Mouse (Mus musculus) neutrophil, adult 5-6 weeks (primary cell): Measurements from ENCODE around the gene Tubb1. TPM values are rescaled to one million over a fixed set of nuclear protein-coding genes. Genes with fewer than 3 reads are reported as not detected.

ENCODE experiments used
- ATAC-seq: fragments of 151-379, 151-347 bp; 2 replicates; pipeline ENCODE4 v1.8.0; 2017; ENCODE audit warnings: mild to moderate bottlenecking, moderate TSS enrichment; ENCODE audit not compliant: insufficient number of reproducible peaks, poor library complexity, low FRiP score, severe bottlenecking; ENCODE audit errors: extremely low read depth
- total RNA-seq: library from RNA; stranded (forward); fragments of 200-1000 nt; gene quantifications from 2 replicates; pipeline ENCODE4 v1.2.3, GENCODE M21; 2017

Gene Tubb1
- total RNA-seq, 1 experiment from 2014 or later, result 61.8 TPM

- ATAC-seq, result no peak
Measured at GRCm38 (mm10) chr2:174439961-174440360, 10.5 kb upstream of the Tubb1 start.

GRCm38 (mm10) chr2:174441898-174442297 lies 8.6 kb upstream of the Tubb1 start:
- ATAC-seq, result no peak

- no peak for ATAC-seq
Measured at GRCm38 (mm10) chr2:174442460-174442859, 8.0 kb upstream of the Tubb1 start.

DNA sequence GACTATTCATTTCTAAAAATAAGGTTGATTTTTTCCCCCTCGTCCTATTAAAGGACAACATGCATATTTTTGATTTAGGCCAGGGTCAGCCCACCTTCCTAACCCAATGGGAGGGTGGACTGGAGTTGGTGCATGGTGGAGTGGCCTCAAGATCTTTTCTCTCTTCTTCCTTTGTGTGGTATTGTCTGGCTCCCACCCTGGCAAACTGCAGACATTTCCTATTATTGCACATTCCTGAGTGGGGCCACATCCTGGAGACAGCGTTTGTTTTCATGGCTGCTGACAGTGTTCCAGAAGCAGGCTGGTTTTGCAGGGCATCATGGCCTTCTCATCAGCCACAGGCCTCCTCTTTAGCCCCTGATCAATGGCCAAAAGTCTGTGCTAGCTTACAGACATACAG lies 7.4 kb upstream of the Tubb1 start:
- no peak for ATAC-seq

GRCm38 (mm10) chr2:174444359-174444758 lies 6.1 kb upstream of the Tubb1 start:
- ATAC-seq, result no peak

DNA sequence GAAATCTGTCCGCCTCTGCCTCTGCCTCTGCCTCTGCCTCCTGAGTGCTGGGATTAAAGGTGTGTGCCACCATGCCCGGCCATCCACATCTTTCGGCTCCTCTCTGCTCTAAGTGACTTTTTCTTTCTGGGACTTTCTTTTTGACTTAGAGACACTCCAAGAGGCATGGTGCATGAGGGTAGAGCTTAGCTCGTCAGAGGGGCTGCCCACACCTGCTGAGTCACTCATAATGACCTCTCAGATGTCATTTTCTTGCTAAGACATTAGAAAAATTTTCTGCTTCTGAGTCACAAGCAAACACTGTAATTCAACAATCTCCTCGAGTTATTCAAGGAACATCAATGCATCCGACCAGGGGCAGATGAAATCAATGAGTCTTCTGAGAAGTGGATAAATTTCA lies 5.5 kb upstream of the Tubb1 start:
- ATAC-seq, result no peak

DNA sequence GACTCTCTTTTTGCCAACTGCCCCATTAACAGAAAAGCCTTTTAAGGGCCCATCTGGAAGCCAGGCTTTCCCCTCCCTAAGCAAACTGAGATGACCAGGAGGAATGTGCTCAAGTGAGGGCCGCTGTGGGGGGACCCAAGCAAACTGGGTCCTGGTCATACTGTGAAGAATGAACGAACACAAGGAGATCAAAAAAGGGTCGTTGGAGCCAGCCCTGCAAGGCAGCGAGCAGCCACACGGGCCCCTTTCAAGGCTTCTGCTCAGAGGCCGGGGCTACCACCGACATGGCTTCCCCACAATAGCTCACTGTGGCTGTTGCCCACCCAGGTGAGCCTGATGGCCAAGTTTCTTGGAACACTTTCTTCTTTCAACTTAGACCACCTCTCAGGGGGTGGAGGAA lies 4.0 kb upstream of the Tubb1 start:
- ATAC-seq, result no peak

GRCm38 (mm10) chr2:174446905-174447304 lies 3.6 kb upstream of the Tubb1 start:
- ATAC-seq, result no peak

DNA sequence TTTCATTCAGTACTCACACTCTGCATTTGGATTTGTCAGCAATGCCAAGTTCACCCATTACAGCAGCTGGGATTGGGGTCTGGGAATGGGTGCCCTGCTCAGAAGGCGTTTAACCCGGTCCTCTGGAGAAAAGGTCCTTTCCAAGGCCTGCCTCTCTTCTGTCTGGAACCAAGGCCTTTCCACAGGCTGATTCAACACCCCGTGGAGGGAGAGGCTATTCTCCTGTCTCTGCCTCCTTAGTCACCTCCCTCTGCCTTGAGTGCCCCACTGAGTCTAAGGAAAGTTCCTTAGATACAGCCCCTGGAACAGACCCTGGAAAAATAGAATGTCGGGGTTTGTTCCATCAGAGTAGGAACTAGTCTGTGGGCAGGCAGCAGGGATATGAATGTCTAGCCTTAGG lies 2.1 kb upstream of the Tubb1 start:
- ATAC-seq, result no peak

GRCm38 (mm10) chr2:174453681-174454080 lies 3.2 kb downstream of the Tubb1 start:
- ATAC-seq, result no peak

DNA sequence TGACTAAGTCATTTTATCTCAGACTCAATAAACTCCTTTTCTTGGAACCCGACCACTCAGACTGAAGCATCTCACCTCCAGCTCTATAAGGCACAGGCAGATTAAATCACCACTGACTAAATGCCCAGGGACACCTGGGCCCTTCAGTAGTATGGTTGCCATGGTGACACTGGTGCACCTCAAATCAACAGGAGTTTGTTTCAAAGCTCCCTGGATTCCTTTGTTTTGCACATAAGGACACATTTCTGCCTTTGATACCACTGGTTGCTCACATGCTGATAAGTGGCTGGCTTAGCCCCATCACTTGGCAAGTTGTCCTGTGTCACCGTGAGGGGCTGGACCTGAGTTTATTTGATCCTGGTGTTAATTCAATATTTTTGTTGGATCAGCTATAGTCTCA lies 8.9 kb downstream of the Tubb1 start:
- ATAC-seq, result no peak

- no peak for ATAC-seq
Measured at GRCm38 (mm10) chr2:174463370-174463769, 12.9 kb downstream of the Tubb1 start.

DNA sequence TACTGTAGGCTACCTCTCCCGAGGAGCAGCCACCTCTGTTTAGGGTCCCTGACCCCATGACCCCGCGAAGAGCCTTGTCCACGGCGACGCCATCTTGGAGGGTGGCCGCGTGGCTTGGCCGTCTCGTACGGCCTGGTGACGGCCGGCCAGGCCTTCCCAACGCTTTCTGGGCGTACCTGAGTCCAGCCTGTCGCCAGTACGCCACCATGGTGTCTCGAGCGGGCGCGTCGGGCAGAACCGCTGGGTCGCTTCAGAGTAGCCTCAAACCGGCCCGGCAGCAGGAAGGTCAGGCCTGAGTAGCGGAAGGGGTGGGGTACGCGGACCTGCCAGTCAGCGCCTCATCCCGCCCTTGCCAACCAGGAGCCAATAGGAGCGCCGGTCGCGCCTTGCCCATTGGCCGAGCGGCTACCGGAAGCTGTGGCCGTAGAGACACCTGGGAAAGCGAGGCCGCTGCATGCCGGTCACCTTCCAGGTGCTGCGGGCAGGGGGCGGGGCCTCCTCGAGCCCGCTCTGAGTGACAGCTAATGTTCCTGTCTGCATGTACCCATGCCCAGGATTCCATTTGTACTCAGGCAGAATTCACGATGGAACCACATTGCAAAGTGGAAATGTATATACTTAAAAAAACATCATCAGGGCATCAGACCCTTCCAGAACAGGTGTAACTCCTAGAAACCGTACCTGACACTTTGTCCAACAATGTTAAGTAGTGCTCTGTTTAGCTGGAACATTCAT lies 13.5 kb downstream of the Tubb1 start, which contains the start of gene Atp5e:
Atp5e (minus strand) TSS at position 317 of the 735 bp plus-strand sequence.
- peak; percentile 99 for ATAC-seq

GRCm38 (mm10) chr2:174470333-174470732 lies 19.8 kb downstream of the Tubb1 start:
- no peak for ATAC-seq

DNA sequence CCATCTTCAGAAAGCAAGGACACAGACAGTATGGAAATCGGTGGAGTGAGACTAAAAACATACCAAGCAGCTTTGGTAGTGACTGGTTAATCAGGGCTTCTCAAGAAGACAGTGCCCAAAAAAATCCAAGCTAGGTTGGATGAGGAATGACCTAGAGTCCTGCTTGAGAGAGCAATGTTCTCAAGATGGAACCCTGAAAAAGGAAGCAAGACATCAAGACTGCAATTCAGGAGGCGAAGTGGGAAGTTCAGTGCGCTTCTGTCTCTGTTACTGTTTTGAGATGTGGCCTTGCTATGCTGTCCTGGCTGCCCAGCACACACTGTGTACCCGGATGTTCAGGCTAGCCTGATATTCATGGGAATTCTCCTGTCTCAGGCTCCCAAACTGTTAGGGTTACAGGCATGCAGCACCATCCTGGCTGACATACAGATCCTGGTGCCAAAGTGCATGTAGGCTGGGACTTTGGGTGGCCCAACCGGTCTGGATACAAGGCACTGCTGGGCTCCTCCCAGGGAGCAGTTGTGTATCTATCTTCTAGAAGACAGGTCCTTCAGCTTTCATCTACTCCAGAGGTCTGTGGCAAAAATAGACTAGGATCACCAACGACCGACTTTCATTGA lies 20.4 kb downstream of the Tubb1 start:
- no peak for ATAC-seq

- 0 out of 2 replicates have a peak, but pooled peaks have one; percentile 16 for ATAC-seq
Measured at GRCm38 (mm10) chr2:174472407-174472806, 21.9 kb downstream of the Tubb1 start.

DNA sequence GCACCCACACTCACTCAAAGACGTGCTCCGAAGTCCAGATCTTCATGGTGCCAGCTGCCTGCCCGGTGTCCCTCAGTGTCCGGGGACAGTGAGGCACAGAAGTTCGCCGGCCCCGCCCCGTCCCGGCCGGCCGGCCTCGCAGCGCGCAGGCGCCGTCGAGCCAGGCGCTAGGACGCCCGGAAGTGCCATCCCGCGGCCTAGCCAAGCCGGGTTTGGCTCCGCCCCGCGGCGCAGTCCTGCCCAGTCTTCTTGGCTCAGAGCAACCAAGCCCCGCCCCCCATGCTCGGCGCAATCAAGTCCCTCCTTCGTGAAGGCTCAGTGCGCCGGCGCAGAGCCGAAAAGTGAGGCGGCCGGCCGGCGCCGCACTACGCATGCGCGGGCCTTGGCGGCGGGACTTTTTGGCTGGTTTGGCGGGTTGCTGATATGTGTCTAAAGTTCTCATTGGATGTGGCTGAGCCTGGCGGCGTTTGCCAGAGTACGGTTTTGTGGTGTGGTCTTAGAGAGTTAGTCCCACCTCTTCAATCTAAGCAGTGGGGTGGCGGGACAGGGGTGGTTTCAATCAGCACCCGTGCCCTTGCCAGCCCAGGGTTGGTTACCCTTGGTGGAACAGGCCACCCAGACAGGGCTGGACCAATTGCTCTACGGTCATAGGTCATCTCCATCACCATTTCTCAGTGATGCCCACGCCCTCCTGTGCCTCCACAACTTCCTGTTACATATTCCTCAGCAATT lies 22.5 kb downstream of the Tubb1 start, which contains the start of gene Prelid3b:
Prelid3b (minus strand) TSS at position 264 of the 732 bp plus-strand sequence.
- peak; percentile 95 for ATAC-seq

DNA sequence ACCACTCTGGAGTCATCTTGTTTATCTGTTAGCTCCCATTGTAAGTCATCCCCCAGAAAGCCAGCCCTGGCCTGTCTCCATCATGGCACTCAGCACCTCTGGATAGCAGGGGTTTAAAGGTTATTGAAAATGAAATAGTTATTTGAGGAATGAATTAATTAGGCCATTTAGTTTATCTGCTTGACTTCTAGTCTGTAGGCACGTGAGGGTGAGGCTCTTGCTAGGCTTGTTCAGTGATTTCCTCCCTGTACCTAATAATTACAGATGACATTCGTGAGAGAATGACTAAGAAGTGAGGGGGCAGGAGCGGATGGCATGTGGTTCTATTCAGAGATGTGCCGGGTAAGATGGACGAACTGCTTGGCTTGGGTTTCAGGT lies 23.0 kb downstream of the Tubb1 start:
- ATAC-seq, result no peak

DNA sequence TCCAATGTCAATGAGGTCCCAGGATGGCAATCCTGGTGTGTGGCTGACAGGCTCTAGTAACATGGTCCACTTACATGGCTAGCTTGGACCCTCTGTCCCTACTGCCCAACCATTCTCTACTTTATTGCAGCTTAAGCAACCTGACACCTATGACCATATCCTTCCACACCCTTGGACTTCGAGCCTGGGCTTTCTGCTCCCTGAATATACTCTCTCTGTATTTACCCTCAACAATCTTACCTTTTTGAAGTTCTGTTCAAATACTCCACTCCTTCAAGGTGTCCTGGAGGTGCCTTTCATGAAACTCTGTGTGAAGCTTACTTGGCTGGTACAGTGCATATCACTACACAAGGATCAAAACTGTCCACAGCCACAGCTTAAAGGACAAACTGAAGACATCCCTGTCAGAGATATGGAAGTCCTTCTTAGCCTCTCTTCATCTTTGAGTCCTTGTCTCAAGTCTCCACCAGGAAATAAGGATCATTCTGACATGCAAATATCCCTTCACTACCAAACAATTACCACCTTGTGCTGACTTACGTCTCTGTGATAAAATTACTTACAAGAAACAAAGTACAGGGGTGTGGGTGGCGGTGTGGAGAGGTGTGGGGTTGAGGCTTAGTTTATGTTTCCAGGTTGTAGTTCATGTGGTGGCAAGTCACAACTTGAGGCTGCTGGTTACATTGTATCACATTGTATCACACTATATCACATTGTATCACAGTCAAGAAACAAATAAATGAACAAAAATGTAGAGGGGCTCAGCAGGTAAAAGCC lies 27.2 kb downstream of the Tubb1 start:
- ATAC-seq, result no peak
